Mouse (Mus musculus) forebrain, embryonic 11.5 days (tissue): Measurements from ENCODE around the gene Ppp1r1b. TPM values are rescaled to one million over a fixed set of nuclear protein-coding genes. Genes with fewer than 3 reads are reported as not detected.

ENCODE experiments used
- ATAC-seq: fragments of 200-750 bp; cut with Nextera tagmentation; replicated peaks from 2 replicates; pipeline ENCODE4 v1.8.0; 2017; ENCODE audit warnings: moderate TSS enrichment; ENCODE audit not compliant: low FRiP score
- DNase-seq: peaks from one replicate; pipeline ENCODE4 v3.0.0-alpha.2; 2017; ENCODE audit warnings: low spot score
- H3K27ac ChIP-seq: fragments of 300-500 bp; sonication (generic); 2 replicates; pipeline ENCODE4 v1.5.1; 2014; ENCODE audit warnings: low read depth, low read length
- H3K27me3 ChIP-seq: fragments of 300-500 bp; sonication (generic); 2 replicates; pipeline ENCODE4 v1.6.1; 2014; ENCODE audit warnings: mild to moderate bottlenecking, low read length, mixed read lengths; ENCODE audit not compliant: control insufficient read depth, insufficient read depth
- H3K36me3 ChIP-seq: fragments of 300-500 bp; sonication (generic); 2 replicates; pipeline ENCODE4 v1.6.1; 2014; ENCODE audit warnings: mild to moderate bottlenecking, low read length, moderate library complexity, mixed read lengths; ENCODE audit not compliant: control insufficient read depth, insufficient read depth
- H3K4me1 ChIP-seq: fragments of 300-500 bp; sonication (generic); replicated peaks from 2 replicates; pipeline ENCODE4 v1.6.1; 2014; ENCODE audit warnings: low read length, mixed read lengths; ENCODE audit not compliant: control insufficient read depth, insufficient read depth
- H3K4me2 ChIP-seq: fragments of 300-500 bp; sonication (generic); 2 replicates; pipeline ENCODE4 v1.6.1; 2014; ENCODE audit warnings: low read depth, mild to moderate bottlenecking, low read length, moderate library complexity, mixed read lengths; ENCODE audit not compliant: severe bottlenecking
- H3K4me3 ChIP-seq: fragments of 300-500 bp; sonication (generic); 2 replicates; pipeline ENCODE4 v1.5.1; 2014; ENCODE audit warnings: low read depth, low read length
- H3K9ac ChIP-seq: fragments of 300-500 bp; sonication (generic); 2 replicates; pipeline ENCODE4 v1.6.1; 2014; ENCODE audit warnings: low read length
- H3K9me3 ChIP-seq: fragments of 300-500 bp; sonication (generic); 2 replicates; pipeline ENCODE4 v1.6.1; 2016; ENCODE audit warnings: low read length, mixed read lengths; ENCODE audit not compliant: control insufficient read depth
- WGBS: fragments of 180-500 bp; shearing (Covaris S2); extraction: QIAGEN DNeasy Blood & Tissue Kit; methylation state at CpG from one replicate; pipeline ENCODE4 v1.1.7; 2014; 5-methylcytosine and 5-hydroxymethylcytosine counted together
- polyA plus RNA-seq: library from polyadenylated mRNA; unstranded; fragments of >200 nt; fragmentation: Nextera tagmentation; extraction: Ambion mirVana; gene quantifications from 2 replicates; pipeline ENCODE4 v1.2.1, GENCODE M21; 2014

The Ppp1r1b gene
- polyA plus RNA-seq, 1 experiment from 2014 or later = 0.41 TPM

DNA sequence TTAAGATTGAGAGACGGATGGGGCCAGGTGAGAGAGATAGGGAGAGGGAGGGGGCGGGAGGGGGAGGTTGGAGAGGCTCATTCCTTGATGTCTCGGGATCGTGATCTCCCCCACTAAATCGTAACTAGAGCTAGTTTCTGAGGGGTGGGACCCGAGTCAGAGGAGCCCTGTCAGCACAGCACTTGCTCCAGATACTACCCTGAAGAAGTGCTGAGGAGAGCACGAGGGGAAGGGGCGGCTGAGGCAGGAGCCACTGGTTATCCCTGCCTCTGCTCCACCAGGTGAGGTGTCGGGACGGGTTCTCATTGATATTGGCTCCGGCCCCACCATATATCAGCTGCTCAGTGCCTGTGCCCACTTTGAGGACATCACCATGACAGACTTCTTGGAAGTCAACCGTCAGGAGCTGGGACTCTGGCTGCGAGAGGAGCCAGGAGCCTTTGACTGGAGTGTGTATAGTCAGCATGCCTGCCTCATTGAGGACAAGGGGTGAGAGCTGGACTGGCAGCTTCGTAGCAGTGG is 38.9 kb downstream of the Ppp1r1b start:
- Histone ChIP-seq H3K4me3 (no peak overlapping the region), H3K27me3 (peaks cover 26% of the 10 kb centered on the region), H3K9ac (no peak overlapping the region), H3K27ac (no peak overlapping the region), H3K4me1 (0 out of 2 replicates have a peak, but pooled peaks cover 2% of the 10 kb centered on the region), H3K4me2 (no peak overlapping the region), H3K9me3 (no peaks in the 10 kb centered on the region), H3K36me3 (no peaks in the 10 kb centered on the region)
- no peak for ATAC-seq
- WGBS = 62% methylated on average over 14 of the region's 14 CpGs
- no peak for DNase-seq

DNA sequence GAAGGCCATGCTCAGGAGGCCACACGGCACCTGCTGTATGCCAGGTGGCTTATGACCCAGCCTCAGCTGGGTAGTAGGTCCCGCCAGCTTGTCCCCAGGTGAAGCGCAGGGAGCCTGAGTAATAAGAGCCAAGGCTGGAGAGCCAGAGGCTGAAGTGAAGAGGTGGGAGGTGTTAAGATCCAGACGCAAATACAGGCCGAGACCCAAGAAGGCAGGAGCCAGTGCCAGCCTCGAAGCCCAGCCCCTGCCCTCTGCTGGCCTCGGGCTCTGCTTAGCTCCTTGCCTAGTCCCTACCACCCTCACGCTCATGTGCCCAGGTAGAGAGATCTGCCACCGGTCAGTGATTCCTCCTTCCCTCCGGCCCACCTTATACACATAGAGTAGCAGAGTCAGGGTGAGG is 40.1 kb downstream of the Ppp1r1b start:
- ATAC-seq (no peak), DNase-seq (no peak)
- Histone ChIP-seq H3K36me3 (no peaks in the 10 kb centered on the region), H3K4me3 (no peak overlapping the region), H3K27me3 (peaks cover 26% of the 10 kb centered on the region), H3K27ac (no peak overlapping the region), H3K9ac (no peak overlapping the region), H3K4me1 (0 out of 2 replicates have a peak, but pooled peaks cover 2% of the 10 kb centered on the region), H3K9me3 (no peaks in the 10 kb centered on the region), H3K4me2 (no peak overlapping the region)
- 73% methylated on average over 10 of the region's 10 CpGs for WGBS

DNA sequence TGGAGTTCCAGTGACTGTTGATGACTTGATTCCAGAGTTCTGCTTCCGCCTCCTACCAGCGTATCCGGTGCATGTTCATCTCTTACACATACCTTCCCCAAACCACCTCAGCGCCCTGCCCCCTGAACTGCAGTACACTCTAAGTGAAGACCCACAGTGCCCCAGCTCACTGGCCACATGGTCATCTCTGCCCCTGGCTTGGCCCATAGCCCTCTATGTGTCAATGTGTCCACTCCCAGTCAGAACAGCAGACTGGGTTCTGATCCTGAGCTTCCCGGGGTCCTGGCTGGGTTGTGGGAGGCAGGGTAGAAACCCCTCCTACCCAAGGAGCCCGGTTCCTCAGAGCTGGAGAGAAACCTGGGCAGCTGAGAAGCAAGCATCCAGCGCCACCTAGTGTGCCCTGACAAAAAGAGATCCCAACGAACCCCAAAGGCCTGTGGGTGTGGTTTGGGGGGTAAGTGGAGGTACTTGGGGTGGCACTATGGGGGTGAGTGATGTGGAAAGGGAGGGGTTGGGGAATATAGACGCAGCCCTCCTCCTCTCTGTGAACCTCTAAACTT is 41.1 kb downstream of the Ppp1r1b start:
- Histone ChIP-seq H3K27me3 (peaks cover 26% of the 10 kb centered on the region), H3K9me3 (no peaks in the 10 kb centered on the region), H3K9ac (no peak overlapping the region), H3K4me2 (no peak overlapping the region), H3K36me3 (no peaks in the 10 kb centered on the region), H3K4me3 (no peak overlapping the region), H3K27ac (no peak overlapping the region), H3K4me1 (0 out of 2 replicates have a peak, but pooled peaks cover 2% of the 10 kb centered on the region)
- no peak for ATAC-seq
- DNase-seq = peak; percentile 73
- WGBS = 22% methylated on average over 9 of the region's 9 CpGs

DNA sequence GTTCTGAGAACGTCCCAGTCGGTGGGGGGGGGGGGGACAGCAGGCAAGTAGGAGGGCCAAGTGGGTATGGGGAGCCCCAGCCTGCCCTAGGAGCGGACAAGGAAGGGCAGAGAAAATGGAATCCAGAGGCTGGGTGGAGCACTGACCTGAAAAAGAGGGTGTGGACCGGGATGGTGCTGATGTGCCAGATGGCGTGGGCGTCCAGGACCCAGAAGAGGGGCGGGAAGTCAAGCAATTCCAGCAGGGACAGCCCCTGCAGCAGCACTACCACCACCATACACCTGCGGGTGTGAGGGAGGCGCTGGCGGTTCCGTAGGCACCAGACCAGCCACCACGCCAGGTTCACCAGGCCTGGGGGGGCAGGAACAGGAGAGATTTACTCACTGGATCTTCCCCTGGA is 41.9 kb downstream of the Ppp1r1b start:
- Histone ChIP-seq H3K4me3 (no peak overlapping the region), H3K4me1 (0 out of 2 replicates have a peak, but pooled peaks cover 2% of the 10 kb centered on the region), H3K4me2 (no peak overlapping the region), H3K27ac (no peak overlapping the region), H3K27me3 (peaks cover 26% of the 10 kb centered on the region), H3K9ac (no peak overlapping the region), H3K9me3 (no peaks in the 10 kb centered on the region), H3K36me3 (no peaks in the 10 kb centered on the region)
- WGBS = 71% methylated on average over 12 of the region's 12 CpGs
- no peak for ATAC-seq
- DNase-seq = no peak

DNA sequence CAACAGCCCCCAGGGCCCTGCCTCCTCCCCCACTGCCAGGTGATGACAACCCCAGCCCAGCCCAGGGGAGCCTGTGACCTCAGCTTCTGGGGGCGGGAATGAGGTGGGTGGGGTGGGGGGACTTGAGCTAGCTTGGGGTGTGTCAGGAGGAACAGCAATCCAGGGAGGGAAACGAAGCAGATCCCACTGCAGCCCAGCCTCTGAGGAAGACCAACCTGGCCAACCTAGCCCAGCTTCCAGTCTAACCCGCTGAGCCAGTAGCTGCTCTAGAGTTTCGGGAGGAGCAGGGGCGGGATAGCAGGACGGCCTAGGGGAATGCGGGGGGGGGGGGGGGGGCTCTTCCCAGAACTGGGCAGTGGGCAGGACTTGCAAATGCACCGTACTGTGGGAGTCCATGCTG is 43.8 kb downstream of the Ppp1r1b start:
- Histone ChIP-seq H3K9me3 (no peaks in the 10 kb centered on the region), H3K4me1 (0 out of 2 replicates have a peak, but pooled peaks cover 2% of the 10 kb centered on the region), H3K4me3 (no peak overlapping the region), H3K9ac (no peak overlapping the region), H3K27ac (no peak overlapping the region), H3K4me2 (no peak overlapping the region), H3K27me3 (peaks cover 12% of the 10 kb centered on the region), H3K36me3 (no peaks in the 10 kb centered on the region)
- 19% methylated on average over 8 of the region's 8 CpGs for WGBS
- DNase-seq = no peak
- no peak for ATAC-seq

DNA sequence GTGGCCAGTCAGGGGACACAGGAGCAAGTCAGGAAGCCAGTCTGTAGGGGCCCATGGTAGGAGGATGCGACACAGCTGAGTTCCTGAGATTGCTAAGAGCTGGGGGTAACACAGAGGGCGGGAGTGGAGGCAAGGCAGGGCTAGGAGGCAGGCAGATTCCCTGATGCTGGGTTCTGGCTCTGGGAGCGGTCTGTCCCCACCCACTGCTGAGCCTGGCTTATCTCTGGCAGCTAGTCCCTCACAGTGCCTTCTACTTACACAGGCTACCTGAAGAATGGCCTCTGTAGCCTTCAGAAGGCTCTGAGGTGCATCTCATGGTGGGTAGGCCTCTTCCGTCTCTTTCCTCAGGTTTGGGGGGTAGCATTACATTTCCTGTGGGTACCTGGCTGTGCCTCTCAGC is 44.4 kb downstream of the Ppp1r1b start:
- no peaks in the 10 kb centered on the region for H3K9me3 ChIP-seq
- H3K27ac ChIP-seq = no peak overlapping the region
- no peak for ATAC-seq
- H3K4me1 ChIP-seq = 0 out of 2 replicates have a peak, but pooled peaks cover 2% of the 10 kb centered on the region
- WGBS = 49% methylated on average over 4 of the region's 4 CpGs
- no peaks in the 10 kb centered on the region for H3K36me3 ChIP-seq
- no peak overlapping the region for H3K4me2 ChIP-seq
- no peak overlapping the region for H3K9ac ChIP-seq
- no peak for DNase-seq
- H3K4me3 ChIP-seq = no peak overlapping the region
- H3K27me3 ChIP-seq = peaks cover 6% of the 10 kb centered on the region

DNA sequence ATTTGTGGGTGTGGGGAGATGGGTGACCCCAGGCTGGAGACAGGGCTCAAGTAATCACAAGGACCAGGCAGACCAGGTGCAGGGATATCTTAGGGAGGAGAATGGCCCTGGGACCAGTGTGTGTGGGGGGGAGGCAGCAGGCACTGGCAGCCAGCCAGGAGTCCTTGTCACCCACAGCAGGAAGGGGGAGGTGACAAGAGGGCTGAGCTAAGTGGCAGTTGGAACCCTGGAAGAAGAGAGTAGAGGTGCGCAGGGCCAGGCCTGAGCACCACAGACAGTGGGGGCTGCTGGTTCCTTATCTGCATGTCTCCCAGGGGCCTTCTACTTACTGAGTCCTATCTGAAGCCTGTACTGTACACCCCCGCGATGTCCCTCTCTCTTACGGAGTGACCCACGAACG is 45.1 kb downstream of the Ppp1r1b start:
- no peak overlapping the region for H3K9ac ChIP-seq

DNA sequence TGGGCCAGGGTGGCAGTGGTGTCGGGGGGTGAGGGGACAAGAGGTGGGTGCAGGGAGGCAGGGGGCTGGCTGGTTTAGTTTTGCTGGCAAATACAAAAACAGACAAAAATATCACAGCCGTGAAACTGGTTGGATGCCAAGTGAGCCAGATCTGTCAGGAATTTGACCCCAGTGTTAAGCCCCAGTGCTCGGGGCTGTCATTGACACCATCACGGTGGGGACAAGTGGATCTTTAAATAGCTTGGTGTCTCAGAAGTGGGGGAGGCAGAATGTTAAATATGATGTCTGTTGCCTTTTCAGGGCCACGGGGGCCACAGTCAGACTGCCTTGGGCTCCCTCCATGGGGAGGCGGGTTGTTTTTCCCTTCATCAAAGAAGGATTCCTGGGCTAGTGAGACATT is 46.1 kb downstream of the Ppp1r1b start:
- Histone ChIP-seq H3K27ac (no peak overlapping the region), H3K36me3 (no peaks in the 10 kb centered on the region), H3K9ac (no peak overlapping the region), H3K9me3 (no peaks in the 10 kb centered on the region), H3K4me3 (no peak overlapping the region), H3K4me1 (no peaks in the 10 kb centered on the region), H3K4me2 (no peak overlapping the region), H3K27me3 (no peaks in the 10 kb centered on the region; the same call in 1 of the 2 replicates)
- no peak for ATAC-seq
- DNase-seq = no peak
- WGBS = 59% methylated on average over 6 of the region's 6 CpGs

More for the DNA sequence above, 45.1 kb downstream of the Ppp1r1b start:
- no peak for ATAC-seq
- Histone ChIP-seq H3K27me3 (peaks cover under 1% of the 10 kb centered on the region; the same call in 1 of the 2 replicates), H3K27ac (no peak overlapping the region), H3K4me1 (0 out of 2 replicates have a peak, but pooled peaks cover 2% of the 10 kb centered on the region), H3K4me2 (no peak overlapping the region), H3K9me3 (no peaks in the 10 kb centered on the region), H3K4me3 (no peak overlapping the region), H3K36me3 (no peaks in the 10 kb centered on the region)
- WGBS = 79% methylated on average over 6 of the region's 6 CpGs
- no peak for DNase-seq

DNA sequence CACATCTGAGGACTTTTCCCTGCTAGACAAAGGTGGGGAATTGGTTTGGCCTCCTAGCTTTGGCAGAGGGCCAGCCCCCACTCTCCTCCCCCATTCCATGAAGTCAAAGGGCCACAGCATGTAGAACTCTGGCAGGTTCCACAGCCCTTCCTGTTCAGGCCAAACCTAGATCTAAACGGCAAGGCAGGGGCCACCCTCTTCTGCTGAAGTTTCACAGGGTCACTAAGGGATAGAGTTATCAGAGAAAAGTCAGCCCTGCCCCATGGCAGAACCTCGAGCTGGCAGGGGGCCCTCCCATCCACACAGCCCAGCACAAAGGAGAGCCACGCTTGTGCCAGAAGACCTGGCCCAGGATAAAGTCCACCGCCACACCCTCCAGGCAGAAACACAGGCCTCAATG is 46.8 kb downstream of the Ppp1r1b start:
- Histone ChIP-seq H3K4me1 (no peaks in the 10 kb centered on the region), H3K27me3 (no peaks in the 10 kb centered on the region), H3K4me2 (no peak overlapping the region), H3K9me3 (no peaks in the 10 kb centered on the region), H3K4me3 (no peak overlapping the region), H3K9ac (no peak overlapping the region), H3K27ac (no peak overlapping the region), H3K36me3 (no peaks in the 10 kb centered on the region)
- ATAC-seq (no peak), DNase-seq (no peak)
- 67% methylated on average over 4 of the region's 4 CpGs for WGBS
